Mouse (Mus musculus) liver, postnatal 0 days (tissue): Measurements from ENCODE around the gene Dnmt1. TPM values are rescaled to one million over a fixed set of nuclear protein-coding genes. Genes with fewer than 3 reads are reported as not detected.
A peak's percentile ranks its signal among the peaks of the same experiment; 100 is the strongest.

Experiments
- ATAC-seq: fragments of 200-750 bp; cut with Nextera tagmentation; 2 replicates; pipeline ENCODE4 v1.8.0; 2017; ENCODE audit warnings: mild to moderate bottlenecking, moderate library complexity
- DNase-seq: peaks from one replicate; pipeline ENCODE4 v3.0.0-alpha.2; 2016
- H3K27ac ChIP-seq: fragments of 300-500 bp; sonication (generic); 2 replicates; pipeline ENCODE4 v1.5.1; 2014; ENCODE audit warnings: antibody characterized with exemption, moderate library complexity, mild to moderate bottlenecking, low read depth
- H3K27me3 ChIP-seq: fragments of 300-500 bp; sonication (generic); 2 replicates; pipeline ENCODE4 v1.6.1; 2014; ENCODE audit warnings: low read length, control low read depth, mixed read lengths; ENCODE audit not compliant: insufficient read depth
- H3K36me3 ChIP-seq: fragments of 300-500 bp; sonication (generic); replicated peaks from 2 replicates; pipeline ENCODE4 v1.6.1; 2014; ENCODE audit warnings: mild to moderate bottlenecking, control low read depth, low read length, moderate library complexity, mixed read lengths; ENCODE audit not compliant: insufficient read depth
- H3K4me1 ChIP-seq: fragments of 300-500 bp; sonication (generic); 2 replicates; pipeline ENCODE4 v1.6.1; 2014; ENCODE audit warnings: antibody characterized with exemption, mild to moderate bottlenecking, control low read depth; ENCODE audit not compliant: insufficient read depth
- H3K4me2 ChIP-seq: fragments of 300-500 bp; sonication (generic); 2 replicates; pipeline ENCODE4 v1.6.1; 2014; ENCODE audit warnings: low read depth, mild to moderate bottlenecking, low read length, moderate library complexity, mixed read lengths
- H3K4me3 ChIP-seq: fragments of 300-500 bp; sonication (generic); 2 replicates; pipeline ENCODE4 v1.5.1; 2014; ENCODE audit warnings: low read depth, low read length
- H3K9ac ChIP-seq: fragments of 300-500 bp; sonication (generic); replicated peaks from 2 replicates; pipeline ENCODE4 v1.6.1; 2014; ENCODE audit warnings: mild to moderate bottlenecking, moderate library complexity
- H3K9me3 ChIP-seq: fragments of 300-500 bp; sonication (generic); 2 replicates; pipeline ENCODE4 v1.6.1; 2016; ENCODE audit warnings: mild to moderate bottlenecking, control low read depth, low read length, mixed read lengths
- CTCF ChIP-seq: sonication (generic); IDR thresholded peaks from 2 replicates; pipeline ENCODE4 v1.5.1; 2016; ENCODE audit warnings: antibody characterized with exemption, low read depth
- EP300 ChIP-seq: IDR thresholded peaks from 2 replicates; pipeline ENCODE4 v1.6.1; 2016; ENCODE audit warnings: antibody characterized with exemption, low read depth, mild to moderate bottlenecking
- WGBS: fragments of 180-500 bp; shearing (Covaris S2); extraction: QIAGEN DNeasy Blood & Tissue Kit; methylation state at CpG from one replicate; pipeline ENCODE4 v1.1.7; 2014; ENCODE audit not compliant: insufficient replicate concordance; 5-methylcytosine and 5-hydroxymethylcytosine counted together
- polyA plus RNA-seq: library from polyadenylated mRNA; unstranded; fragments of >200 nt; fragmentation: Nextera tagmentation; extraction: Ambion mirVana; gene quantifications from 2 replicates; pipeline ENCODE4 v1.2.1, GENCODE M21; 2015

The Dnmt1 gene
- polyA plus RNA-seq, 1 experiment from 2014 or later, result 24.5 TPM

DNA sequence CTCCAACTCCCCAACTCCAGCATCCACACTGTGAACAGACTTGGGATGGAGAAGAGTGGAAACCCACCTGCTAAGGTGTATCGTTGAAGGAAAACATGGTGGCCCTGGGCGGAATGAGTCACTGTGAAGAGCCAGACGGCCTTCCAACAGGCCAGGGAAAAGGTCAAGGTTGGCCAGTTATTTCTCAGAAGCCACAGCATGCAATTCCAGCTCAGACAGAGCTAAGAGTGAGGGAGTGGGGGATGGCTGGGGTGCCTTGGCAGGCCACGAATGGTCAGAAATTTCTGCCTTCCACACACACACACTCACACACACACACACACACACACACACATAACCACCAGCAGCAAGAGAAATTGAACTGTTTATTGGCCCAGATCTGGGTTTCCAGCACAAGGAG, 5.9 kb upstream of the Dnmt1 start:
- Histone ChIP-seq H3K9me3 (no peaks in the 10 kb centered on the region), H3K4me1 (no peaks in the 10 kb centered on the region), H3K27me3 (no peaks in the 10 kb centered on the region), H3K27ac (no peak overlapping the region), H3K36me3 (peaks cover 4% of the 10 kb centered on the region; the same call in 1 of the 2 replicates), H3K4me3 (no peak overlapping the region), H3K9ac (no peak overlapping the region), H3K4me2 (no peak overlapping the region)
- WGBS, result 76% methylated on average over 4 of the region's 4 CpGs
- TF ChIP-seq CTCF, result no peak
- no peak for TF ChIP-seq EP300
- DNase-seq (no peak), ATAC-seq (no peak)

DNA sequence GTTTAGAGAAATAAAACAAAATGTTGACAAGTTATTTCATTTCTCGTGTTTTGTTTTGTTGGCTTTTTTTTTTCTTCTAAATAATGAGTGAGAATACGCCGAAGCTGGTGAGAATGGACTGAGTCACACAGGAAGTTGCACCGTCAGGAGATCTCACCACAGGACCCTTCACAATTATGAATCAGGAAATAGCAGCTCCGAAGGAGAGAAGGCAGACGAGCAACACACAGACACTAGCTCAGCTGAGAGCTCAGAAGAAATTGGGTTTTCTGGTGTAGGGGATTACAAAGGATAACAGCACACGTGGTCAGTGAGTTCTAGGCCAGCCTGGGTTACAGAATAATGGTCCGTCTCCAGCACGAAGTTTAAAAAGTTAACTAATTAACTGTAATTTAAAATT, 1.9 kb upstream of the Dnmt1 start:
- WGBS, result 29% methylated on average over 9 of the region's 9 CpGs
- no peak overlapping the region for H3K9ac ChIP-seq

DNA sequence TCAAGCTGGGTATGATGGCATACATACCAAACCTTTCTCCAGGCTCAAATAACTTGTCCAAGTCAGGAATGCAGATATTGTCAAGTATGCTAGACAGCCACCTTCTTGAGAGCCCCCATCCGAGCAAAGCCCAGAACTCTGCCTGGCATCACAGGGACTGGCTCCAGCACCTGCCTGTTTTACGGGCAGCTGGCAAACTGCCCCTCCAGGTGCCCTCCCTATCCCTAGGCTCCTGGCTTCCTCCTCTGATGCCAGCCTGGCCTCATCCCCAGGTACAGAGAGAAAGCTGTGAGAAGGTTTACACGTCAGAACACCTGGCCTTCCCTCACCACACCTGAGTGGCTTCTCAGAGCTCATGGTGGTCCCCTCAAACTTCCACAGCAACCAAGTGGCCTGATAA, 2.7 kb downstream of the Dnmt1 start:
- Histone ChIP-seq H3K4me3 (no peak overlapping the region), H3K4me2 (no peak overlapping the region), H3K27ac (no peak overlapping the region), H3K9me3 (no peaks in the 10 kb centered on the region), H3K9ac (no peak overlapping the region), H3K27me3 (no peaks in the 10 kb centered on the region), H3K36me3 (no peaks in the 10 kb centered on the region), H3K4me1 (no peaks in the 10 kb centered on the region)
- DNase-seq (no peak), ATAC-seq (no peak)
- TF ChIP-seq EP300 (no peak), CTCF (no peak)
- WGBS, result 81% methylated on average over 3 of the region's 3 CpGs

More for the DNA sequence above, 1.9 kb upstream of the Dnmt1 start:
- H3K4me3 ChIP-seq, result no peak overlapping the region
- no peaks in the 10 kb centered on the region for H3K4me1 ChIP-seq
- no peaks in the 10 kb centered on the region for H3K27me3 ChIP-seq
- ATAC-seq (no peak), DNase-seq (no peak)
- no peaks in the 10 kb centered on the region for H3K36me3 ChIP-seq
- H3K4me2 ChIP-seq, result no peak overlapping the region
- no peaks in the 10 kb centered on the region for H3K9me3 ChIP-seq
- TF ChIP-seq EP300 (no peak), CTCF (no peak)
- no peak overlapping the region for H3K27ac ChIP-seq

DNA sequence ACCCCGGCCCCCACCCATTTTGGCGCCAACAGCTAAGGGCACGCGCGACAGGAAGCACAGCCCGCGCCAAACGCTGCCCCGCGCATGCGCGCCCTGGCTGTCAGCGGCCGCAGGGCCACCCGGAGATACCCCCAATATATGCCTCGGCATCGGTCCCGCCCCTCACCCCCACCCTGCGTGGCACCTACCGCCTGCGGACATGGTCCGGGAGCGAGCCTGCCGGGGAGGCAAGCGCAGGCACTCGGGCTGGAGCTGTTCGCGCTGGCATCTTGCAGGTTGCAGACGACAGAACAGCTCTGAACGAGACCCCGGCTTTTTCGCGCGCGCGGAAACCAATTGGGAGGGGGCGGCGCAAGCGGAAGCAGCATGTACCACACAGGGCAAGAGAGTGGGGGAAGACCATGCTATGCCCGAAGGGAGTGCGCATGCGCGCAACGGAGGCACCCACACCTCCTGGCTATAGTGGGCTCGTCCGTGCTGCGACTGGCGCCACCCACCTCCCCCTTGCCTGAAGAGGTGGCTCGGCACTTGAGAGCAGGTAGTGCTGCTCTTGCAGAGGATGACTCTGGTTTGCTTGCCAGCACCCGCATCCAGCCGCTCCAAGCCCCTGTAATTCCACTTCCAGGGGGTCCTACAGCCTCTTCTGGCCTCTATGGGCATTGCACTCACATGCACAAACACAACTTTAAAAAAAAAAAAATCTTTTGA, 7.0 kb downstream of the Dnmt1 start:
- H3K27me3 ChIP-seq, result no peaks in the 10 kb centered on the region
- DNase-seq (peak; percentile 96), ATAC-seq (peak; percentile 97)
- peak overlapping the region; percentile 96 for H3K4me2 ChIP-seq
- peak overlapping the region; percentile 83 for H3K27ac ChIP-seq
- peak overlapping the region; percentile 91 for H3K9ac ChIP-seq
- H3K36me3 ChIP-seq, result no peaks in the 10 kb centered on the region
- WGBS, result under 1% methylated on average over 50 of the region's 51 CpGs
- peak overlapping the region; percentile 94 for H3K4me3 ChIP-seq
- no peaks in the 10 kb centered on the region for H3K9me3 ChIP-seq
- peak; percentile 37 for TF ChIP-seq CTCF
- TF ChIP-seq EP300, result no peak
- H3K4me1 ChIP-seq, result peaks cover 6% of the 10 kb centered on the region; the same call in 1 of the 2 replicates

DNA sequence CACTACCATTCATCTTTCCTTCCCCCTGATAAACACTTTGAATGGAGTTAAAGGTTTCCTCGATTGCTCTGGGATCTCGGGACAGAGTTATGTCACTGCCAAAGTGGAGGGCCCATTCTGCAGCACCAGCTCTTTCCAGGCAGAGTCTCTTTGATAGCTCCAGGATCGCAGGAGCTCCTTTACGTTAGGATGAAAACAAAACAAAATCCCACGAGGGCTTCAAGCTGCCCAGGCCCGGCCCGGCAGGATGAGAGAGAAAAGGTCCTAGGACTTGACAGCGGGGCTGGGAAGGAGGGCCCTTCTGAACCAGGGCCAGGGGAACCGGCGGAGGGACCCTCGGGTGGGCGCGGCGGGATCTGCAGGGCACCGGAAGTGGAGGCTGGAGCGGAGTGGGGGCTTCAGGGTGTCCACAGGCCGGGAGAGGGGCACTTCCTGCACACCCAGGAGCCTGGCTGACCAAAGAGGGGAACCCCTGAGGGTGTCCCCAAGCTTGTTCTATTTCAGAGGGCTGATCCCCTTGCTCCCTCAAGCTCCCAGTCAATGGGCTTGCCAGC, 7.6 kb downstream of the Dnmt1 start:
- peak; percentile 14 for ATAC-seq
- H3K4me1 ChIP-seq, result peaks cover 6% of the 10 kb centered on the region; the same call in 1 of the 2 replicates
- WGBS, result 0% methylated on average over 15 of the region's 17 CpGs

DNA sequence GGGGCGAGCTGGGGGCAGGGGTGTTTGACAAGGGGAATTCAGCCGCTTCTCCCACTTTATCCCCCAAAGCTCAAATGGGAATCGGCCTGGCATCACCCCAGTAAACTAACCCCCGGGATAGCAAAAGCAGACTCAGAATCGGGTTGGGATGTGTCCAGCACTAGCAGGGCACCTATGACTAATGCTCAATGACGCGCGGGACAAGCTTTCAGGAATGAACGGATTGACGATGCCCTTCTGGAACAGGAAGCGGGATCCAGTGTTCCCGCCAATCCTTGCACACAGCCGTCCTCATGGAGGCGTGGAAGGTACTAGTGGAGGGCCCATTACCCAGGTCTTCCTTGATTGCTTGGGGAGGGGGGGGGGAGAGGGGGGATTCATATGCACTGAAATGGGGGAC, 8.2 kb downstream of the Dnmt1 start:
- Histone ChIP-seq H3K27me3 (no peaks in the 10 kb centered on the region), H3K4me1 (peaks cover 6% of the 10 kb centered on the region; the same call in 1 of the 2 replicates), H3K27ac (peak overlapping the region; percentile 83), H3K9me3 (no peaks in the 10 kb centered on the region), H3K36me3 (peaks cover under 1% of the 10 kb centered on the region; the same call in 1 of the 2 replicates), H3K9ac (peak overlapping the region; percentile 91), H3K4me2 (peak overlapping the region; percentile 96), H3K4me3 (peak overlapping the region; percentile 94)
- ATAC-seq, result no peak
- TF ChIP-seq EP300, result no peak
- TF ChIP-seq CTCF, result no peak
- WGBS, result 8% methylated on average over 14 of the region's 14 CpGs
- peak; percentile 48 for DNase-seq

More for the DNA sequence above, 7.6 kb downstream of the Dnmt1 start:
- Histone ChIP-seq H3K9ac (peak overlapping the region; percentile 91), H3K4me3 (peak overlapping the region; percentile 94), H3K27me3 (no peaks in the 10 kb centered on the region), H3K36me3 (no peaks in the 10 kb centered on the region), H3K27ac (peak overlapping the region; percentile 83), H3K9me3 (no peaks in the 10 kb centered on the region), H3K4me2 (peak overlapping the region; percentile 96)
- TF ChIP-seq EP300 (no peak), CTCF (no peak)
- DNase-seq, result no peak
